8 mouse cellular contexts compared by ENCODE assay signal in genomic region chr10:59950716-59951191, GRCm38 (mm10). TPM values are rescaled to one million over a fixed set of nuclear protein-coding genes. Genes with fewer than 3 reads are reported as not detected.
DNase-seq lines count a peak whose midpoint lies in the region; ATAC-seq and TF ChIP-seq lines count a peak whose summit lies in the region.

No protein-coding gene starts in this region.

- WGBS in heart, embryonic 14.5 days: 2% methylated on average over 23 of the region's 23 CpGs
- 2% methylated on average over 23 of the region's 23 CpGs for WGBS in liver, embryonic 15.5 days (ENCODE audit: insufficient replicate concordance)
- WGBS in neural tube, embryonic 11.5 days: 0% methylated on average over 23 of the region's 23 CpGs
- under 1% methylated on average over 23 of the region's 23 CpGs for WGBS in stomach, embryonic 16.5 days

- no peak for TF ChIP-seq CTCF in bone marrow macrophage, adult 2 months (IDR thresholded peaks at IDR 0.05; ENCODE audit: low read depth, low read length)

- peak overlapping the region; percentile 89 for H3K9ac ChIP-seq in heart, embryonic 14.5 days (ENCODE audit: low read length)
- H3K9ac ChIP-seq in liver, embryonic 15.5 days: peak overlapping the region; percentile 67
- H3K9ac ChIP-seq in neural tube, embryonic 11.5 days (ENCODE audit: low read length): peak overlapping the region; percentile 90
- H3K9ac ChIP-seq in stomach, embryonic 16.5 days (ENCODE audit: low read length): peak overlapping the region; percentile 97

- H3K36me3 ChIP-seq in heart, embryonic 14.5 days (ENCODE audit: control insufficient read depth, insufficient read depth, low read length): peaks cover 14% of the 10 kb centered on the region; the same call in 1 of the 2 replicates
- H3K36me3 ChIP-seq in liver, embryonic 15.5 days (replicated peaks): no peaks in the 10 kb centered on the region
- no peaks in the 10 kb centered on the region for H3K36me3 ChIP-seq in neural tube, embryonic 11.5 days (ENCODE audit: control insufficient read depth, insufficient read depth, low read length)
- H3K36me3 ChIP-seq in stomach, embryonic 16.5 days (ENCODE audit: control insufficient read depth, insufficient read depth, low read length): no peaks in the 10 kb centered on the region

- peaks cover 27% of the 10 kb centered on the region for H3K4me1 ChIP-seq in bone marrow macrophage, adult 2 months (ENCODE audit: control insufficient read depth, insufficient read depth, low read length)
- peaks cover 18 to 35% of the 10 kb centered on the region in 2 experiments for H3K4me1 ChIP-seq in heart, embryonic 14.5 days (ENCODE audit: control insufficient read depth in 2 of 2, insufficient read depth in 2 of 2, low read length in 2 of 2)
- H3K4me1 ChIP-seq in liver, embryonic 15.5 days (replicated peaks): peaks cover 33% of the 10 kb centered on the region
- peaks cover 25% of the 10 kb centered on the region for H3K4me1 ChIP-seq in neural tube, embryonic 11.5 days (ENCODE audit: control insufficient read depth, insufficient read depth, low read length)
- H3K4me1 ChIP-seq in stomach, embryonic 16.5 days (ENCODE audit: control insufficient read depth, insufficient read depth, low read length): peaks cover 33% of the 10 kb centered on the region

- no peaks in the 10 kb centered on the region for H3K27me3 ChIP-seq in heart, embryonic 14.5 days (ENCODE audit: control insufficient read depth, insufficient read depth, low read length)
- peaks cover 72% of the 10 kb centered on the region for H3K27me3 ChIP-seq in liver, embryonic 15.5 days
- no peaks in the 10 kb centered on the region for H3K27me3 ChIP-seq in neural tube, embryonic 11.5 days (ENCODE audit: control insufficient read depth, insufficient read depth, low read length)
- H3K27me3 ChIP-seq in stomach, embryonic 16.5 days (ENCODE audit: control insufficient read depth, insufficient read depth, low read length): no peaks in the 10 kb centered on the region

- H3K27ac ChIP-seq in bone marrow macrophage, adult 2 months (ENCODE audit: insufficient read depth, low read depth, low read length): 0 out of 2 replicates have a peak overlapping the region, but pooled peaks have one; percentile 87
- peak overlapping the region in 1 of 2 experiments; percentile 75; a peak in 2 of 4 replicates for H3K27ac ChIP-seq in heart, embryonic 14.5 days (replicated peaks in 1 of 2; ENCODE audit: control insufficient read depth in 1 of 2, insufficient read depth in 1 of 2, low read depth in 2 of 2, low read length in 2 of 2)
- no peak overlapping the region for H3K27ac ChIP-seq in liver, embryonic 15.5 days (replicated peaks)
- H3K27ac ChIP-seq in neural tube, embryonic 11.5 days (ENCODE audit: low read depth, low read length): peak overlapping the region; percentile 92
- H3K27ac ChIP-seq in stomach, embryonic 16.5 days (ENCODE audit: low read length): peak overlapping the region; percentile 96

- H3K4me2 ChIP-seq in heart, embryonic 14.5 days (ENCODE audit: low read length): peak overlapping the region; percentile 68
- peak overlapping the region; percentile 89 for H3K4me2 ChIP-seq in liver, embryonic 15.5 days
- peak overlapping the region; percentile 96 for H3K4me2 ChIP-seq in neural tube, embryonic 11.5 days (ENCODE audit: low read depth)
- peak overlapping the region; percentile 94 for H3K4me2 ChIP-seq in stomach, embryonic 16.5 days (ENCODE audit: low read depth, low read length)

- H3K4me3 ChIP-seq in bone marrow macrophage, adult 2 months (ENCODE audit: insufficient read depth, low read length): peak overlapping the region; percentile 75
- peak overlapping the region; percentile 65 to 73 for H3K4me3 ChIP-seq in heart, embryonic 14.5 days (ENCODE audit: control insufficient read depth in 1 of 2, insufficient read depth in 1 of 2, low read depth in 1 of 2, low read length in 2 of 2)
- peak overlapping the region; percentile 66 for H3K4me3 ChIP-seq in liver, embryonic 15.5 days (replicated peaks)
- peak overlapping the region; percentile 86 for H3K4me3 ChIP-seq in neural tube, embryonic 11.5 days (ENCODE audit: low read depth, low read length)
- peak overlapping the region; percentile 92 for H3K4me3 ChIP-seq in stomach, embryonic 16.5 days (replicated peaks; ENCODE audit: low read length)

- TF ChIP-seq POLR2A in bone marrow macrophage, adult 2 months (IDR thresholded peaks at IDR 0.05; ENCODE audit: borderline replicate concordance, low read depth, low read length): no peak

- ATAC-seq in erythroid progenitor cell, adult 5-6 weeks (replicated peaks; ENCODE audit: low FRiP score, poor library complexity, severe bottlenecking): peak; percentile 26; the same call in 1 of the 2 replicates
- ATAC-seq in heart, embryonic 14.5 days (ENCODE audit: insufficient number of reproducible peaks, insufficient read depth, low FRiP score, low read depth): peak; percentile 47
- no peak for ATAC-seq in liver, embryonic 15.5 days (ENCODE audit: insufficient read depth)
- peak; percentile 42; the same call in 1 of the 2 replicates for ATAC-seq in neural tube, embryonic 11.5 days (ENCODE audit: insufficient read depth, low FRiP score, low TSS enrichment)
- peak; percentile 24 for ATAC-seq in stomach, embryonic 16.5 days (ENCODE audit: insufficient read depth, low FRiP score)

- DNase-seq in A20 (ENCODE audit: low read depth, low spot score): peak; percentile 86
- peak; percentile 89 for DNase-seq in kidney, postnatal 10 days
- DNase-seq in neural tube, embryonic 11.5 days (ENCODE audit: low spot score): peak; percentile 80

- no peaks in the 10 kb centered on the region for H3K9me3 ChIP-seq in heart, embryonic 14.5 days (ENCODE audit: control insufficient read depth, low read length)
- no peaks in the 10 kb centered on the region for H3K9me3 ChIP-seq in liver, embryonic 15.5 days (replicated peaks)
- no peaks in the 10 kb centered on the region for H3K9me3 ChIP-seq in neural tube, embryonic 11.5 days (ENCODE audit: control insufficient read depth, low read length)
- no peaks in the 10 kb centered on the region for H3K9me3 ChIP-seq in stomach, embryonic 16.5 days (replicated peaks; ENCODE audit: control insufficient read depth, low read length)

RNA-seq across cellular contexts. Expression of gene Ddit4, which starts 0.9 kb away (rescaled TPM):
- polyA plus RNA-seq in bone marrow macrophage, adult 2 months (2012; ENCODE audit: insufficient read depth, insufficient read length, missing spikeins): 3.4 and 3.5 TPM in 2 replicates
- 0.72 and 3.8 TPM in 2 replicates for total RNA-seq in erythroid progenitor cell, adult 5-6 weeks (2015; ENCODE audit: low replicate concordance)
- 1.9 TPM in 1 of 2 replicates, not detected in the other for total RNA-seq in erythroid progenitor cell, adult 5-6 weeks (2017; ENCODE audit: low replicate concordance)
- 0.70 and 2.4 TPM in 2 replicates for polyA plus RNA-seq in heart, embryonic 14.5 days (2014; fragmentation: Nextera tagmentation; extraction: Ambion mirVana)
- 5.6 and 6.6 TPM in 2 replicates for polyA plus RNA-seq in liver, embryonic 15.5 days (2015; fragmentation: Nextera tagmentation; extraction: Ambion mirVana)
- 5.2 and 7.0 TPM in 2 replicates for polyA plus RNA-seq in neural tube, embryonic 11.5 days (2014; fragmentation: Nextera tagmentation; extraction: Ambion mirVana)
- 30.4 and 34.8 TPM in 2 replicates for polyA plus RNA-seq in stomach, embryonic 16.5 days (2015; fragmentation: Nextera tagmentation; extraction: Ambion mirVana)

RNA-seq across cellular contexts. Expression of gene Ascc1, which starts 51.9 kb away (rescaled TPM):
- polyA plus RNA-seq in bone marrow macrophage, adult 2 months (2012; ENCODE audit: insufficient read depth, insufficient read length, missing spikeins): 26.5 and 29.3 TPM in 2 replicates
- total RNA-seq in erythroid progenitor cell, adult 5-6 weeks (2015; ENCODE audit: low replicate concordance): 11.3 and 21.6 TPM in 2 replicates
- 9.6 and 22.6 TPM in 2 replicates for total RNA-seq in erythroid progenitor cell, adult 5-6 weeks (2017; ENCODE audit: low replicate concordance)
- 42.7 and 43.3 TPM in 2 replicates for polyA plus RNA-seq in heart, embryonic 14.5 days (2014; fragmentation: Nextera tagmentation; extraction: Ambion mirVana)
- 15.7 and 16.5 TPM in 2 replicates for polyA plus RNA-seq in liver, embryonic 15.5 days (2015; fragmentation: Nextera tagmentation; extraction: Ambion mirVana)
- polyA plus RNA-seq in neural tube, embryonic 11.5 days (2014; fragmentation: Nextera tagmentation; extraction: Ambion mirVana): 34.9 and 35.4 TPM in 2 replicates
- 45.2 and 46.2 TPM in 2 replicates for polyA plus RNA-seq in stomach, embryonic 16.5 days (2015; fragmentation: Nextera tagmentation; extraction: Ambion mirVana)

RNA-seq across cellular contexts. Expression of gene Anapc16, which starts 52.2 kb away (rescaled TPM):
- 33.2 and 44.1 TPM in 2 replicates for polyA plus RNA-seq in bone marrow macrophage, adult 2 months (2012; ENCODE audit: insufficient read depth, insufficient read length, missing spikeins)
- total RNA-seq in erythroid progenitor cell, adult 5-6 weeks (2015; ENCODE audit: low replicate concordance): 42.5 and 54.5 TPM in 2 replicates
- total RNA-seq in erythroid progenitor cell, adult 5-6 weeks (2017; ENCODE audit: low replicate concordance): 34.0 and 36.5 TPM in 2 replicates
- 99.7 and 103 TPM in 2 replicates for polyA plus RNA-seq in heart, embryonic 14.5 days (2014; fragmentation: Nextera tagmentation; extraction: Ambion mirVana)
- polyA plus RNA-seq in liver, embryonic 15.5 days (2015; fragmentation: Nextera tagmentation; extraction: Ambion mirVana): 37.5 and 39.0 TPM in 2 replicates
- polyA plus RNA-seq in neural tube, embryonic 11.5 days (2014; fragmentation: Nextera tagmentation; extraction: Ambion mirVana): 89.1 and 90.4 TPM in 2 replicates
- 75.6 and 90.7 TPM in 2 replicates for polyA plus RNA-seq in stomach, embryonic 16.5 days (2015; fragmentation: Nextera tagmentation; extraction: Ambion mirVana)
